Mouse (Mus musculus) heart, postnatal 10 days (tissue): ENCODE data around the gene Mdga1. TPM values are rescaled to one million over a fixed set of nuclear protein-coding genes. Genes with fewer than 3 reads are reported as not detected.
A peak's percentile ranks its signal among the peaks of the same experiment; 100 is the strongest.

Experiments used
- DNase-seq, 2 experiments: peaks; one replicate each; pipeline ENCODE4 v3.0.0; 2021
- intact Hi-C: fragments of 180-260 bp; cut with DNase I; formaldehyde crosslinking; loops from one replicate; pipeline ENCODE4 v1.15.1; 2025
- total RNA-seq, 2 experiments: library from RNA; stranded (reverse); gene quantifications; 2 replicates each; pipeline ENCODE4 v1.2.3; 2021

The Mdga1 gene
- total RNA-seq = 10 to 100 TPM; 17.2 to 17.8 TPM

- intact Hi-C loops = loop anchor here (10.0 kb wide), 1 partner anchor 285 kb away; no protein-coding TSS in a partner anchor
- no peak for DNase-seq
These were observed at the start of gene Mdga1 for GRCm38 (mm10) chr17:29970037-29970555. TSS of gene Mdga1 (minus strand) at chr17:29970087.

- intact Hi-C loops = no loop called here
- no peak for DNase-seq
These were observed 49.2 kb upstream of the Mdga1 start for GRCm38 (mm10) chr17:30018927-30019610.

DNA sequence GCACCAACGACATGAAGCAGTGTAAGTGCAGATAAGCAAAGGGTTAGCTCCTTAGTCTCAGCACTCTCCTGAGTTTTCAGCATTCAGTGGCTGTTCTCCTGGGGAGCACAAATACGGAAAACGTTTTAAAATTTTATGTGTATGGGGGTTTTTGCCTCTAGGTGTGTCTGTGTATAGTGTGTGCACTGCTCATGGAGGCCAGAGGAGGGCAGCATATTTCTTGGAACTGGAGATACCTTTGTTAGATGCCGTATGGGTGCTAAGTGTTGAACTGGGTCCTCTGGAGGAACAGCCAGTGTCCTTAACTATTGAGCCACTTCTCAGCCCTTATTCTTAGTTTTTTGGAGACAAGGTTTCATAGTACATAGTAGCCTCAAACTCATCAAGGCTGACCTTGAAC is 44.8 kb upstream of the Mdga1 start:
- intact Hi-C loops = no loop called here
- no peak for DNase-seq

GRCm38 (mm10) chr17:30008392-30008791 is 38.5 kb upstream of the Mdga1 start:
- peak in 1 of 2 experiments; percentile 21 for DNase-seq
- intact Hi-C loops = no loop called here

GRCm38 (mm10) chr17:30007883-30008282 is 38.0 kb upstream of the Mdga1 start:
- DNase-seq = no peak
- intact Hi-C loops = no loop called here

GRCm38 (mm10) chr17:30006877-30007276 is 37.0 kb upstream of the Mdga1 start:
- intact Hi-C loops = no loop called here
- DNase-seq = no peak

GRCm38 (mm10) chr17:30005451-30005941 is 35.6 kb upstream of the Mdga1 start:
- DNase-seq = peak; percentile 54 to 57
- intact Hi-C loops = loop anchor here (2.0 kb wide), 1 partner anchor 19 kb away; no protein-coding TSS in a partner anchor

DNA sequence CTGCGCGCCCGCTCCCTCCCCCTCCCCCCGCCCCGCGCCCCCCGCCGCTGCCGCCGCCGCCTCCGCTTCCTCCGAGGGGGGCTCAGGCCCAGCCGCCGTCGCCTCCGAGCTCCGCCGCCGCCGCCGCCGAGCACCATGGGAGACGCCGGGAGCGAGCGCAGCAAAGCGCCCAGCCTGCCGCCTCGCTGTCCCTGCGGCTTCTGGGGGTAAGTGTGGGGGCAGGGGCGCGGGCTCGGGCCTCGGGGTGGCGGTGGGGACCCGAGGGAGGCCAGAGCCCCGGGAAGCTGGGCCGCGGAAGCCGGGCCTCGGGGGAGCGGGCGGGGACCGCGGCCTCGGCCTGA is 35.2 kb upstream of the Mdga1 start:
- no peak for DNase-seq
- intact Hi-C loops = loop anchor here (2.0 kb wide), 1 partner anchor 20 kb away; no protein-coding TSS in a partner anchor

- intact Hi-C loops = loop anchor here (2.0 kb wide), 1 partner anchor 20 kb away; no protein-coding TSS in a partner anchor
- DNase-seq = peak; percentile 97
These were observed 34.6 kb upstream of the Mdga1 start, which contains the start of gene Zfand3 for GRCm38 (mm10) chr17:30004203-30005102. TSS of gene Zfand3 (plus strand) at chr17:30004733.

DNA sequence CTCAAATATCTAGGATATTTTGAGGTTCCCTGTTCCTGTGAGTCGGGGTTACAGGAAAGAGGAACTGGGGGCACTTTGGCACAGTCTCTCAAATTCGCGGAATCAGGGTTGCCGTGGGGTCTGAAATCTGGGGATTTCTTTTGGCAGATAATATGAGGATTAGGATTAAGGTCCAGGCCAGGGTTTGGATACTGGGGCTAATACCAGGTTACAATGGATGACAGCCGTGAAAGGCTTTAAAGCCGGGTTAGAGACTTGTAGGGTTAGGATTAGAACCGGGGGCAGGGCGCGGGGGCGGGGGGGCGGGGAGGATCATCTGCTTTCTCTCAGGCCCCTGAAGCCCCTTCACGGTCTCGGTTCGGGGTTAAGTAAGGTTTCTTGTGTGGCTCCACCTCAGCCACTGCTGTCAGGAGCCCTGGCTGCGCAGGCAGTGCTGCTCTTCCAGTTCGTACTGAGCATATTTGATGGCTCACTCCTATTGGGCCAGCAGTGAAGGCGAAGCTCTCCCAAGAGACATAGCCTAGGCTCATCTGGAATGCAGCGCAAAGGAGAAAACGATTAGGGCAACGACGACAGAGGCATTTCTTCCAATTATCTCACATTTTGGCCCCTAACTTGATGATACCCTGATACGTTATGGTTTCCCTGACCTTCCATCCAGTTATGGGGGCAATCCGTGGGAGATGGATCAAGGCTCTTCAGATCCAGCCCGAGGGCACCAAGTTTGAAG is 28.8 kb upstream of the Mdga1 start:
- no peak for DNase-seq
- intact Hi-C loops = no loop called here

DNA sequence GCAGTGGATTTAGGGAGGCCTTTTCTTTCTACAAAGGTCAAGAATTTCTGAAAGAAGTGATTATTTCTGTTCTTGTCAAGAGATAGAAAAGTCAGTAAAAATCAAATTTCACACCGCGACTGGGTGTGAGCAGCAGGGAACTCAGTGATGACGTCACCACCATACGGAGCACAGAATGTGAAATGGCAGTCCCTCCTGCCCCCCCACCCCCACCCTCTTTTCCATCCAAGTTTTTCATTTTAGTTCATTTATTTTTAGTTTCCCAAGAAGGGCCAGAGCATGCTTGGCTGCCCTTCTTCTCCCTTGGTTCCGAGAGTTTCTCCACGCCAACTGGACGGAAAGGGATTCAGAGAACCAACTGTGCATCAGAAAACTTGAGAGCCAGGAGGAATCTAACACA is 27.8 kb upstream of the Mdga1 start:
- intact Hi-C loops = no loop called here
- no peak for DNase-seq

DNA sequence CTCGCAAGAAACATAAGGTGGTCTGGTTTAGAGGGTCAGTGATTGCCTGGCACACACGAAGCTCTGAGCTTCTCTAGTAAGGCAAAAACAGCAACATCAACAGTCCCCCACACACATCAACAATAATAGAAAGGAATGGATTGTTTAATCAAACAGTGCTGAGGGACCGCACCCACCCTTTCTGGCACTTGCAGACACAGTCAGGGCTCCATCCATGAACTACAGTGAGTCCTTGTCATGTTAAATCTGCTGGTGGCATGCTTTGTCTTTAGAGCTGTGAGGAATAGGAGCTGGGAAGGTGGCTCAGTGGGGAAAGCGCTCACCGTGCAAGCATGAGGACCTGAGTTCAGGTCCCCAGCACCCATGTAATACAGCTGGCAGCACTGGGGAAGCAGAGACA is 26.1 kb upstream of the Mdga1 start:
- DNase-seq = no peak
- intact Hi-C loops = no loop called here

DNA sequence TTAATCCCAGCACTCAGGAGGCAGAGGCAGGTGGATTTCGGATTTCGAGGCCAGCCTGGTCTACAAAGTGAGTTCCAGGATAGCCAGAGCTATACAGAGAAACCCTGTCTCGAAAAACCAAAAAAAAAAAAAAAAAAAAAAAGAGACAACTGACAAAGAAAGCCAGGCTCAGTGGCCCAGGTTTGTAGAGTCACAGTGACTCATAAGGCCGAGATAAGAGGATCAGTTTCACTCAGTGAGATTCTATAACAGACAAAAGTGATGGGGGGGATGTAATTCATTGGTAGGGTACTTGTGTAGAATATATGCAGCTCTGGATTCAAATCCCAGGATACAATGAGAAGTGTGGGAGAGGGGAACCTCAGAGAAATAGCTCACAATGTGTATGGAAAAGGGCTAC is 24.6 kb upstream of the Mdga1 start:
- no peak for DNase-seq
- intact Hi-C loops = no loop called here

DNA sequence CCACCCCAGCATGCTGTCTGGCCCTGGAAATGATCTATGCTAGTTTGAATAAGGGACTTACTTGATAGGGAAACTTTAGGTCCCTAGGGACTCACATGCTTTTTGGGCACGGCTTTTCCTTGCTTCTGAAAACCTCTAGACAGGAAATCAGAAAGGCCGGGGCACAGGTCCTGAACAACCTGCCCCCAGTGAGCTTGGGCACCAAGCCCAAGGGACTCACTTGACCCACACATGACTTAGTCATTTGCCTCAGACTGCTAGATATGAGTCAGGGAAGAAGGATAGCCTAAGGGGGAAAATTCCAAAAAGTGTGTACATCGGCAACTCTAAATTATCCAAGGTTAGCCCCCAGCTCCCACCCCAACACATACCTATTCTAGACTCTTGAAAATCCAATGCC is 24.1 kb upstream of the Mdga1 start:
- intact Hi-C loops = no loop called here
- no peak for DNase-seq

- no peak for DNase-seq
- intact Hi-C loops = no loop called here
These were observed 23.6 kb upstream of the Mdga1 start for GRCm38 (mm10) chr17:29993488-29993887.

DNA sequence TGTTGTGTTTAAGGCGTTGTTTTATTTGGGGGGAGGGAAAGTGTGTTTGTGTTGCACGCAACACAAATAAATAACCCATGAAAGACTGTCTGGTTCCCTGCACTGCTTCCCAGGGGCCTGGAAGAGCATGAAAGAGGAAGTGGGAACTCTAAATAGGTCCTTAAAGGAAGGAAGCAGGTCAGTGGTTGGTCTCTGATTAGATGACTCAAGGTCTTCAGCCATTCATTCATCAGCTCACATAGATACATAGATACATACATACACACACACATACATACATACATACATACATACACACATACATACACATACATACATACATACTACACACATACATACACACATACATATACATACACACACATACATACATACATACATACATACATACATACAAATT is 21.0 kb upstream of the Mdga1 start:
- DNase-seq = no peak
- intact Hi-C loops = no loop called here

DNA sequence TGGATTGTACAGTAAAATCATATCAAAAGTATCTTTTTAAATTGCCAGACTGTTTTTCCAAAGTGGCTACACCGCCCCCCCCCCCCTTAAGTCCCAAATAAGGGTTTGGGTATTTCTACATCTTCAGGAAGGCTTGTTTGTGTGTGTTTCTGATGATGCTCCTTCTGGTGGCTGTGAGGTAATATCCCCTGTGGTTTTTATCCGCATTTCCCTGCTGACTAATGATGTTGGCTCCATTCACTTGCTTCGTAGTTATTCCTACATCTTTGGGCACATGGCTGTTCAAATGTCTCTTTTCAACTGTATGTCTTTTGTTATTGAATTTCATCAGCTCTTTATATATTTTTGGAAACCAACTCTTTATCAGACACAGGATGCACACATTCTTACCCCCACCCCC is 20.2 kb upstream of the Mdga1 start:
- DNase-seq = no peak
- intact Hi-C loops = no loop called here

DNA sequence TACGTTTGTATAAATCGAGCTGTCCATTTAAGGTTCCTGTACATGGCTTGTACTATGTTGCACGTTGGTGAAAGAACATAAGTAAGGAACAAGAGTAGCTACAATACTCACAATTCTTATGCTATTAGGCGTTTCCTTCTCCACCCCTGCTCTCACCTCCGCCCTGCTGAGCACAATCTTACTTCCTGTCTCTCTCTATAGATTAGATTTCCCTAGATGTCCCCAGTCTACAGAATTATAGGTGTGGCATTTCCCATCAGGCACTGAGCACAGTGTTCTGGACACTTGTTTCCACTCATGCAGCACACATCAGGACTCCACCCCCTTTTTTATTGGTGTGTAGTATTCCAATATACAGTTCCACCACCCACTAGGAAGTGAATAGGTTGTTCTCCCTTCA is 19.8 kb upstream of the Mdga1 start:
- DNase-seq = no peak
- intact Hi-C loops = no loop called here

GRCm38 (mm10) chr17:29988141-29988540 is 18.3 kb upstream of the Mdga1 start:
- intact Hi-C loops = no loop called here
- no peak for DNase-seq

DNA sequence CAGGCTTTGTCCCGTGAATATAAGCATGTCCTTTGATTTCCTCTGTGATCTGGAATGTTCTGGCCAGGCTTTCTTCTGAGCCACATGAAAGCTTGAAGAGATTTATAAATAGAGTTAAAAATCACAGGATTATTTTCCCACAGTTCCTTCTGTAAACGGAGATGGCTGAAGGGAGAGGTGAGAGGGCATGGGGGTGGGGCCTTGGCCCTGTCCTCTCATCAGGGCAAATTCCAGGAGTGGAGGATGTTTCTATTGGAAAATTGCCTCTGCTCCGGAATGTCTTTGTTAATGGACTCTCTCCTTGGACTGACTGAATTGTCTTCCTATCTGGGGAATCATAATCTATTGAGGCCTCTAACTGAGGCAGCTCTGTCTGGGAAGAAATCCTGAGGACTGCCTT is 15.6 kb upstream of the Mdga1 start:
- peak; percentile 30 to 40 for DNase-seq
- intact Hi-C loops = no loop called here

DNA sequence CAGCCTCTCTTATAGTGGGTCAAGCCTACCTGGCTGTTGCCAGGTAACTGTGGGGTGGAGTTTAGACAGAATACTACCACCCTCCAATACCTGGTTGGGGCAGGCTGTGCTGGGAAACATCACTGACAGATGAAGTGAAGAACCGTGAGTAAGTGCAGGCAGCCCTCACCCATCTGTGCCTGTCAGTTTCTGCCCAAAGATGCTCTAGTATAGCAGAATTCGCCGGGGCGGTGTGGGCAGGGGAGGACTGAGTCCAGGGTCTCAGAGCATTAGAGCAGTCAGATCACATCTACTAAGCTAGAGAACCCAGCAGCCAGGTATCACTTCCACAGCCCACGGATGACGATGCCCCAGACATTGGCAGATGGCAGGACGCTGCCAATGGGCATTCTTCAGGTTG is 15.0 kb upstream of the Mdga1 start:
- intact Hi-C loops = no loop called here
- DNase-seq = no peak
